Mouse (Mus musculus) layer of hippocampus, adult 2 months (tissue): ENCODE measurements around the gene Cpsf4l. TPM values are rescaled to one million over a fixed set of nuclear protein-coding genes. Genes with fewer than 3 reads are reported as not detected.

ENCODE experiments used
- DNase-seq, 2 experiments: peaks; one replicate each; pipeline ENCODE4 v3.0.0; 2022; ENCODE audit warnings: low spot score in 2 of 2
- H3K27ac ChIP-seq: fragments of 200-600 bp; 2 replicates; pipeline ENCODE4 v1.8.1; 2022
- H3K4me3 ChIP-seq: fragments of 200-600 bp; 2 replicates; pipeline ENCODE4 v1.8.1; 2022; ENCODE audit warnings: mild to moderate bottlenecking
- CTCF ChIP-seq: fragments of 200-600 bp; conservative IDR thresholded peaks from 2 replicates; pipeline ENCODE4 v1.8.1; 2022; ENCODE audit warnings: antibody characterized with exemption, mild to moderate bottlenecking, moderate library complexity
- total RNA-seq, 2 experiments: library from RNA; stranded (reverse); gene quantifications; 2 replicates each; pipeline ENCODE4 v1.2.3; 2021

The Cpsf4l gene
- total RNA-seq, 2 experiments from 2014 or later: not detected

GRCm38 (mm10) chr11:113730879-113731278, 21.1 kb upstream of the Cpsf4l start:
- H3K27ac ChIP-seq: peak overlapping the region; percentile 28; the same call in 1 of the 2 replicates
- no peak for DNase-seq
- no peak overlapping the region for H3K4me3 ChIP-seq
- TF ChIP-seq CTCF: no peak

GRCm38 (mm10) chr11:113729917-113730316, 20.1 kb upstream of the Cpsf4l start:
- H3K4me3 ChIP-seq: no peak overlapping the region
- DNase-seq: no peak

GRCm38 (mm10) chr11:113729239-113729638, 19.4 kb upstream of the Cpsf4l start:
- TF ChIP-seq CTCF: no peak
- Histone ChIP-seq H3K4me3 (no peak overlapping the region), H3K27ac (no peak overlapping the region)
- DNase-seq: no peak

More at GRCm38 (mm10) chr11:113729917-113730316, 20.1 kb upstream of the Cpsf4l start:
- TF ChIP-seq CTCF: no peak
- H3K27ac ChIP-seq: no peak overlapping the region

- H3K27ac ChIP-seq: peak overlapping the region; percentile 64; the same call in 1 of the 2 replicates
- DNase-seq: no peak
- H3K4me3 ChIP-seq: no peak overlapping the region
- no peak for TF ChIP-seq CTCF
Measured at GRCm38 (mm10) chr11:113727992-113728391, 18.2 kb upstream of the Cpsf4l start.

- DNase-seq: no peak
- Histone ChIP-seq H3K27ac (peak overlapping the region; percentile 64), H3K4me3 (no peak overlapping the region)
- no peak for TF ChIP-seq CTCF
Measured at GRCm38 (mm10) chr11:113726994-113727888, 17.4 kb upstream of the Cpsf4l start.

GRCm38 (mm10) chr11:113725235-113726048, 15.6 kb upstream of the Cpsf4l start:
- Histone ChIP-seq H3K4me3 (no peak overlapping the region), H3K27ac (peak overlapping the region; percentile 72)
- no peak for TF ChIP-seq CTCF
- DNase-seq: no peak

GRCm38 (mm10) chr11:113722405-113723090, 12.7 kb upstream of the Cpsf4l start:
- peak in 1 of 2 experiments; percentile 55 for DNase-seq
- Histone ChIP-seq H3K27ac (peak overlapping the region; percentile 89), H3K4me3 (peak overlapping the region; percentile 10; the same call in 1 of the 2 replicates)
- TF ChIP-seq CTCF: 0 out of 2 replicates have a peak, but pooled peaks have one; percentile 6

GRCm38 (mm10) chr11:113717767-113718424, 8.1 kb upstream of the Cpsf4l start:
- no peak for TF ChIP-seq CTCF
- no peak overlapping the region for H3K27ac ChIP-seq
- H3K4me3 ChIP-seq: no peak overlapping the region
- DNase-seq: no peak

- no peak overlapping the region for H3K27ac ChIP-seq
- H3K4me3 ChIP-seq: no peak overlapping the region
- no peak for TF ChIP-seq CTCF
- no peak for DNase-seq
Measured at GRCm38 (mm10) chr11:113716132-113716531, 6.3 kb upstream of the Cpsf4l start.

GRCm38 (mm10) chr11:113715078-113715674, 5.4 kb upstream of the Cpsf4l start:
- DNase-seq: no peak
- H3K27ac ChIP-seq: no peak overlapping the region
- TF ChIP-seq CTCF: peak; percentile 32
- H3K4me3 ChIP-seq: no peak overlapping the region

- no peak for TF ChIP-seq CTCF
- no peak overlapping the region for H3K27ac ChIP-seq
- H3K4me3 ChIP-seq: no peak overlapping the region
- DNase-seq: no peak
Measured at GRCm38 (mm10) chr11:113711061-113711460, 1.2 kb upstream of the Cpsf4l start.
